Mouse (Mus musculus) adrenal gland, postnatal 14 days (tissue): Measurements from ENCODE around the gene Ccdc194. TPM values are rescaled to one million over a fixed set of nuclear protein-coding genes. Genes with fewer than 3 reads are reported as not detected.
"Not testable (repeated sequence)": the region's sequence is repeated elsewhere in the genome, so short reads cannot be mapped to it uniquely, and the experiment has no call there.

Source experiments
- DNase-seq: peaks from one replicate; pipeline ENCODE4 v3.0.0; 2021; ENCODE audit warnings: mixed read lengths
- total RNA-seq: library from RNA; stranded (reverse); gene quantifications from 2 replicates; pipeline ENCODE4 v1.2.3, GENCODE M21; 2021

Ccdc194 gene
- total RNA-seq, 1 experiment from 2014 or later: not detected

GRCm38 (mm10) chr8:71554001-71554400, 28.5 kb upstream of the Ccdc194 start:
- no peak for DNase-seq

DNA sequence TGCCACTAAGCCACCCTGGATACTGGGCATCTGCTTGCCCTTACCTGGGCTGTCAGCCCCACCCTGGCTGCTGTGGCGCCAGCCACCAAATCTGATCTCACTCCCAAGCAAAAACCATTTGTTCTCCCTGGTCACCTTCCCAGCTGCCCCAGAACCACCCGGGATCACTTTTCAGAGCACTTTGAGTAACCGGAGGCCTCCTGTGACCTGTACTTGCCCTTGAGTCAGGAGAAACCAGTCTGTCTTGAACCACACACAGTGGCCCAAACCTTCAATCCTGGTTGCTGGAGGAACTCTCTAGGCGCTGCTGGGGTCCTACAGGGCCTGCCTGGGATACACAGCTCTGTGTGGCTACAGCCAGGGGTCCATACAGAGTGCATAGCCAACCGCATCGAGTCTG, 27.3 kb upstream of the Ccdc194 start:
- DNase-seq: no peak

GRCm38 (mm10) chr8:71550754-71551153, 25.2 kb upstream of the Ccdc194 start:
- no peak for DNase-seq

DNA sequence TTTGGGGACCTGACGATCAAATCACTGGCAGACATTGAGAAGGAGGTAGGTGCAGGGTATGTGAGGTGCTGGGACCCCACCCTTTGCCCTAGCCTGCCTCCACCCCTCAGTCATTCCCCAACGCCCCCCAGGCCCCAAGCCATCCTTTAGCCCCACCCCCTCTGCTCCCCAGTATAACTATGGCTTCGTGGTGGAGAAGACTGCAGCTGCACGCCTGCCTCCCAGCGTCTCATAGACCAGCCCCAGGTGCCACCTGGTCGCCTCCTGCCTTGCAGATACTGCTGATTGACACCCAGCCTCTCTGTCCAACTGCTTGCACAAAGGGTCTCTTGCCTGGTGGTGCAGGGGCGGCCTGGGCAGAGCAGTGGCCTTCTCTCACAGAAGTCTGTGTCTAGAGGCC, 22.1 kb upstream of the Ccdc194 start:
- no peak for DNase-seq

DNA sequence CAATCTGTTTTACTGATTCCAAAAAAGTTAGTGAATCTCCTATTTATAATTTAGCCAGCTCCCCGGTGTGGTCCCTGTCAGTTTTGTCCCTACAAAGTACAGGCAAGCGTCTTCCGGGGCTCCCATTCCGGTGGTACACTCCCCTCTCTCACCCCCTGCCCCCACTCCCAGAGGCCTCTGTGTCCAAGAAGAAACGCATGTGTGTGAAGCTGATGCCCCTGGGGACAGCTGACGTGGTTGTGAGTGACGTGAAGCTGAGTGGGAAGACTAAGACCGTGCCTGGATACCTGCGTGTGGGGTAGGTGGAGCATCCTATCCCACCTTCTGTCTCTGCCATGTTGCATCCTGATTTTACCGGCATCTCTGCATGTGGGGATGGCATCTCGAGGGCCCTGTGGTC, 19.5 kb upstream of the Ccdc194 start:
- DNase-seq: no peak

GRCm38 (mm10) chr8:71543755-71544154, 18.2 kb upstream of the Ccdc194 start:
- no peak for DNase-seq

DNA sequence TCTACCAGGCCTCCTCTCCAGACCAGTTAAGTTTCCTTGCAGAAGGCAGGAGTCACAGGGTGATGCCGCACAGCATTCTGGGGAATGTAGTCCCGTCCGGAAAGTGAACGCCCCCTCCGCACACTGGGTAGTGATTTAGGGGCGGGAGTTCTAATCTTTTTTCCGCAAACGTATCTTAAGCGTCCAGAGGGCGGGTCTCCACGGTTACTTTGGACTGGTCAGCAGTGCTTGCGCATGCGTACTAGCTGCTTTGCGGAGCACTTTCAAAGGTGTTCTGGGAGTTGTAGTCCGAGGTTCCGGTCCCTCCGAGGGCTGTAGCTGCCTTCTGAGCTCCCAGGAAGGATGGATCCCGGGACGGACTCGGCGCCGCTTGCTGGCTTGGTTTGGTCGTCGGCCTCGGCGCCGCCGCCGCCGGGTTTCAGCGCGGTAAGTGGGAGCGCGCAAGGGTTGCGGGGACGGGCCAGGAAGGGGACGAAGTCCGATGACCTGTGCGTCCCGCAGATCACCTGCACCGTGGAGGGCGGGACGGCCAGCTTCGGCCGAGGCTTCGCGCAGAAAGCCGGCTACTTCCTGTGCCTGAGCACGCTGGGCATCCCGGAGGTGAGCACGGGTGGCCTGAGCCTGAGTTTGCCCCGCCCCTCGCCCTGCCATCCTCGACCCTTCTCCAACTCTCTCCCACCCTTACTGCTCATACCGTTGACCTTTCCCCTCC, 17.3 kb upstream of the Ccdc194 start, which contains the start of gene Mvb12a:
TSS of gene Mvb12a (plus strand) at position 291 of the 712 bp plus-strand sequence.
- DNase-seq: peak; percentile 97

GRCm38 (mm10) chr8:71537028-71537867, 11.7 kb upstream of the Ccdc194 start, which contains the start of gene Bst2:
TSS of gene Bst2 (minus strand) at chr8:71537456.
- DNase-seq: peak; percentile 94

DNA sequence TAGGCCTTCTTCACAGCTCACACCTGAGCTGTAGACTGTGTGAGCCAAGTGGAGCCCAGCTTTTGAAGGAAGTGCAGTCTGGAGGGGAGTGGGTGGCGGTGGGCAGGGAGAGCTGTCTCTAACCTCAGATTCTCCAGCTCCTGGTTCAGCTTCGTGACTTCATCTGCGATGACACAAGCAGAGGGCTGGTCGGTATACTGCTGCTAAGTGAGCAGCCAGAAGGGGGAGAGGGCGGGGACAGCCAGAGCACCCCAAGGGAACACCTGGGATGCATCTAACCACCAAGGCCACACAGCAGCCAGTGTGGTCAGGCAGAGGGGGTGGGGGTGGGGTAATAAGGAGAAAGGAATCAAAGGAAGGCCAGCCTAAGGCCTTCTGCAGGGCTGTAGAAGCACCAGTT, 10.2 kb upstream of the Ccdc194 start:
- no peak for DNase-seq

GRCm38 (mm10) chr8:71534263-71534810, 8.8 kb upstream of the Ccdc194 start:
- DNase-seq: no peak

DNA sequence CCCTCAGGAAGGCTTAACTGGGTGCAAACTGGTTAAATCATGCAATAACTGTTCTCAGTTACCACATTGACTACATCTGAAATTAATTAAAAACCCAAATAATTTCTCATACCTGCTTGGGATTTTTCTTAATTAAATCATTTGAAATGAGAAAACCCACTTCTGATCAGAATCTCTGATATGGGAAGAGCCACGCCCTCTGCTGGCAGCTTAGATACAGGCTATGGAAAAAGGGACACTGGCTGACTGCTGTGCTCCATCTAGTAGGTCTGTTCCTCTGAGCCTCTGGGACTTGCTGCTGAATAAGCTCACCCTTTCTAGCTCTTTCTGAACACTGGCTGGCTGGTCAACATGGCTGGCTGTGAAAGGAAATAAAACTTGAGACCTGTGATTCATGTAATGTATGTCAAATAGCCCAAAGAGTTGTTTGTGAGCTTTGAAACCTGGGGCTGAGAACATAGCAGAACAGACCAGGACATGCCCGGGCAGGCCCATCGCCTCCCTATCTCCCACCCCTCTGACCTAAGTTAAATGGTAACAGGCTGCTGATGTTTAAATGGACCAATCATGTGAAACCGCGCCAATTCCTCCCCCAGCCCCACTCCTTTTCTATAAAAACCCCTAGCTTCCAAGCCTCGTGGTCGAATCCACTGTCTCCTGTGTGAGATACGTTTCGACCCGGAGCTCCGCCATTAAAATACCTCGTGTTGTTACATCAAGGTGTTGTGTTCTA, 5.4 kb upstream of the Ccdc194 start:
- DNase-seq: not testable (repeated sequence)

- no peak for DNase-seq
Measured at GRCm38 (mm10) chr8:71528362-71529073, 3.0 kb upstream of the Ccdc194 start.

- DNase-seq: no peak
Measured at GRCm38 (mm10) chr8:71527162-71527870, 1.8 kb upstream of the Ccdc194 start.

- no peak for DNase-seq
Measured at GRCm38 (mm10) chr8:71526272-71526671, 761 bp upstream of the Ccdc194 start.

GRCm38 (mm10) chr8:71521634-71522033, 3.9 kb downstream of the Ccdc194 start:
- DNase-seq: peak; percentile 97

- DNase-seq: peak; percentile 84
Measured at GRCm38 (mm10) chr8:71519037-71519825, 6.3 kb downstream of the Ccdc194 start.

- no peak for DNase-seq
Measured at GRCm38 (mm10) chr8:71516786-71517185, 8.7 kb downstream of the Ccdc194 start.

DNA sequence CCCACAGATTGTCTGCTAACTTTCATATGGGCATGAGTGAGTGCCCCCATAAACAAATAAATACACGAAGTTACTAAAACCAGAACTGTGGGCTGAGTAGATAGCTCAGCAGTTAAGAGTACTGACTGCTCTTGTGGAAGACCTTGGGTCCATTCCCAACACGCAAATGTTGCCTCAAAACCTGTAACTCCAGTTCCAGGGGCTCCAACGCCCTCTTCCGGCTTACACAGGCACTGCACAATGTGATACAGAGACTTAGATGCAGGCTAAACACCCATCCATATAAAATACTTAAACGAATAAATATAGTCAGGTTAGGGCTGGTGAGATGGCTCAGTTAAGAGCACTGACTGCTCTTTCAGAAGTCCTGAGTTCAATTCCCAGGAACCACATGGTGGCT, 10.5 kb downstream of the Ccdc194 start:
- no peak for DNase-seq

- peak; percentile 58 for DNase-seq
Measured at GRCm38 (mm10) chr8:71513018-71513754, 12.3 kb downstream of the Ccdc194 start.
